Mouse (Mus musculus) cerebellum, adult (tissue): ENCODE results near the gene Ncdn.

Experiments
- ATAC-seq: cut with Nextera tagmentation; 2 replicates; pipeline ENCODE4 v1.9.2; 2017; ENCODE audit warnings: mild to moderate bottlenecking, moderate library complexity, mixed read lengths; ENCODE audit not compliant: insufficient number of reproducible peaks, low FRiP score, low TSS enrichment

The Ncdn gene

DNA sequence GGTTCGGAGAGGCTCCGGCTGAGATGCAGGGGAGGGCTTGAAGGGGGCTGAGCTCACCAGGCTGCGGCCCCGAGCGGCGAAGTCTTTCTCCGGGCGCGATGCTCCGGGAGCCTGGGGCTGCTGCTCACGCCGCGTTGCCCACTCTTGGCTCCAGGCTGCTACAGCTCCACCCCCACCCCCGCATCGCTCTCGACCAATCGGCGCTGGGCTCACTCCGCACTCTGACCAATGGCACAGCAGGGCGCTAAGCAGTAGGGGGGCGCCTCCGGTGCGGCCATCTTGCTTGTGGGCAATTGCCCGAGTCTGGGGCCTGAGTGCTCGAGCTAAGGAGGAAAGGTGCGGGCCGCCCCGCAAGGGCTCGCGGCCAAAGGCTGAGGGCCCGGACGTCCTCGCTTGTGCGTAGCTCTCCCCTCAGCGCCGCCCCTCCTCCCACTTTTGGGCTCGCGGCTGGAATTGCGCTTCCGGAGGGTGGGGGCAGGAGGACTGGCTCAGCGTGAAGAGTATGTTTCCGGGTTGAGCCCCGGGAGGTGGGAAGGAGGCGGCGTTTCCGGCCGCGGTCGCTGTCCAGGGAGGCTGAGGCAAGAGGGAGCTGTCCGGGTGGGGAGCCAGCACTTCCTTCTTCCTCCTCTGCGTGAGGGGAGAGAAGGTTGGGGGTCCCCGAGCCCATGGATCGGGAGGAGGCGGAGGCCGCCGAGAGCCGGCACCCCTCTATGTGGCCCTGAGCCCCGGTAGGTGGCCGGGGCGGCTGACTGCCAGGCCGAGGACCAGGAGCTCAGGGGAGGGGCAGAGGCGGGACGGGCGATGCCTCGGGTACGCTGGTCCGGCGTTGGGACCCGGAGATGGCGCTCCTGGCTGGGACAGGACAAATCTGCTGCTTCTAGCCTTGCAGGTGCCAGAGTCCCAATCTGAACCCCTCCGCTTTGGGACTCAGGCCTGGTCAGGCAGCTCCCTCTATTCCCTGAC lies at the start of gene Ncdn, which contains the start of gene AU040320:
Ncdn (minus strand) TSS at position 171 of the 963 bp plus-strand sequence.
AU040320 (plus strand) TSS at position 277 of the 963 bp plus-strand sequence.
- peak; percentile 74 for ATAC-seq

DNA sequence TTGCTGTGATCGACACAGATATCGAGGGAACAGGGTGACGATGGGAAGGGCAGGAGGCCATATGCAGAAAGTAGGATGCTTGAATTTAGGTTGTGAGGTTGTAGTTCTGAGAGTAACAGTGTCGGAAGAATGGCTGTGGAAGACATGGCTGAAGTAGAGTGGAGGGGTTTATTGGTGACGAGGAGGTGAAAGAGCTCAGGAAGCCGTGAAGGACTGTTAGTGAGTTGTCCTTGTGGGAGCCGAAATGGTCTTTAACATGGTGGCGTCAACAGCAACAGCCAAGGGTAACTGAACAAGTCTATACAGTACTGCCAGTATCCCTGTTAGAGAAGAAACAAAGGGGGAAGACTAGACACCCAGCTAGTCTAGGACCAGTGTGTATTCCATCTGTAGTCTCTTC lies 48.9 kb upstream of the Ncdn start:
- ATAC-seq = no peak

DNA sequence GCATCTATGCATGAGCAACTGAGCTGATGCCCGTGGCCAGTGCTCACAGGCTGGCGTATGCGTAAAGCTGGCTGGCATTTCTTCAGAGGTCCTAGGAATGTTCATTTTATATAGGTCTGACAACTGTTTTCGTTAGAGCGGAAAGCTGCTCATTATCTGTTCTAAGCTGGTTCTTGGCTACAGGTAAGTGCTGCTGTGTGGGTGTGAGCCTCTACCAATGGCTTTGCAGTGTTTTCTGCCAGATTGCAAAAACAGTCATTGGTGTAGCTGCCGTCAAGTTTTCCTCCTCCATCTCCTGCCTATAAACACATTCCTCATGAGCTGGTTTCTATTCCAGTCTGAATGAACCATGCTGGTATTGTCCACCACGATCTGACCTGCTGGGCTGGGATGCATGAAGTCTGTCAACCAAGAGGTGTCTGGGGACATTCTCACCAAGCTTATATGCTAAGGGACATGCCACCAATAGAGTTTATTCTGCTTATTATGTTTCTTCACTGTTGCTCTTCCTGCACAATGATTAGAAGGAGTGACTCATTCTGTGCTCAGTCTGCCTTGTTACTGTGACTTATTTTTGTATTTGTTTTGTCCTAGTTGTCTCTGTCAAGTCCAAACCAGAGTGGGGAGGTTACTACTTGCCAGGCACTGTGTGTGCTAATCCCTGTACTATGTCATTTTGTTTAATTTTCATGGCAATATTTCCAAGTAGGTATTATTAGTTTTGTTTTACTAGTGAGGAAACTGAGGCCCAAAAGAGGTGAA lies 39.3 kb upstream of the Ncdn start:
- no peak for ATAC-seq

DNA sequence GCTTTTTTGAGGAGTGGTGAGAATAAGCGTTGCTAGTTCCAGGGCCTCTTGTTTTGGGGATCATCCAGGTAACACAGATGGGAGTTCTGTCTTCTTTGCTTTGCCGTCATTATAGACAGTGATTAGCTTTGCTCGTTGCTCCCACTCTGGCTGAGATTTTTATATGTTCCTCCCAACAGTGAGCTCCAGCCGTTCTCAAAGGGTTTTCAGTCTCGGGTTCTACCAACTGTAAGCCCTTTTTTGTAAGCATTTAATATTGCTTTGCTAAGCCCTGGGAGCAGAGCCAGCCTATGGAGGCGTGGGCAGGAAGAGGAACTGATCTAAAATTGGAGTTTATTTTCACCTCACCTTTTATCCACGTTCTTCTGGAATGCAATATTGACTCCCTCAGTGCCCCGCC lies 29.8 kb upstream of the Ncdn start:
- ATAC-seq = no peak; the same call in 1 of the 2 replicates

DNA sequence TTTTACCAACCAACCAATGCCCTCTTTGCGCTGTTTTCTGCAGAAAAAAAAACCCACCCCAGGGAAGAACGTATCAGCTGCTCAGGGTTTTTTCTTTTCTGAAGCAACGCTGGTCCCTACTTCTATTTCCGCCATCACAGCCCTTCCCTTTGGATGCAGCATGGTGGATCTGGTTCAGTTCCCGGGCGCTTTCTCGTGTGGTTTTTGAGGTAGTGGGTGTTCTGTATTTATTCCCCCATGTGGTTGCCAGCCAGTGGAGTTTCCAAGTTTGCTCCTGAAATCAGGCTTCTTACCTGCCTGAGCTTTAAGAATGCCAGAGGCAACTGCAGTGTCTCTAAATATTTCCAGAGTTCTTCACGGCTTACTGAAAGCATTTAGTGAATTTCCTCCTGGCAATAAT lies 29.3 kb upstream of the Ncdn start:
- ATAC-seq = no peak

DNA sequence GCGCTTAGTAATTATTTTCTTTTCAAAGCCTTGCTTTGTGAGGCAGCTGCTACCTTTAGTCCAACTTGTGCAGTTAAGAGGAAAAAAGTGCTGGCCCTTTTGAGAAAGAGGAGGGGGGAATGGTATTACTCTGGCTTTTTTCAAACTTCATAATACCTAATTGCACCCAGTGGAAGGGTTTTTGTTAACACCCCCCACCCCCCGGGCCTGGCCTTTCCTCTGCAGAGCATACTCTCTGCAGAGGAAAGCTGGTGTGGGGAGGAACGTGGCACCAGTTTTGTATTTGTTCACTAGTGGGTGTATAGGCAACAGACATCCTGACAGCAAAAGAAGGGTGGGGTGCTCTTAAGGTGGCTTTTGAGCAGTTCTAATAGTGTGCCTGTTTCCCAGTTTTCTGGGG lies 28.6 kb upstream of the Ncdn start:
- no peak for ATAC-seq

DNA sequence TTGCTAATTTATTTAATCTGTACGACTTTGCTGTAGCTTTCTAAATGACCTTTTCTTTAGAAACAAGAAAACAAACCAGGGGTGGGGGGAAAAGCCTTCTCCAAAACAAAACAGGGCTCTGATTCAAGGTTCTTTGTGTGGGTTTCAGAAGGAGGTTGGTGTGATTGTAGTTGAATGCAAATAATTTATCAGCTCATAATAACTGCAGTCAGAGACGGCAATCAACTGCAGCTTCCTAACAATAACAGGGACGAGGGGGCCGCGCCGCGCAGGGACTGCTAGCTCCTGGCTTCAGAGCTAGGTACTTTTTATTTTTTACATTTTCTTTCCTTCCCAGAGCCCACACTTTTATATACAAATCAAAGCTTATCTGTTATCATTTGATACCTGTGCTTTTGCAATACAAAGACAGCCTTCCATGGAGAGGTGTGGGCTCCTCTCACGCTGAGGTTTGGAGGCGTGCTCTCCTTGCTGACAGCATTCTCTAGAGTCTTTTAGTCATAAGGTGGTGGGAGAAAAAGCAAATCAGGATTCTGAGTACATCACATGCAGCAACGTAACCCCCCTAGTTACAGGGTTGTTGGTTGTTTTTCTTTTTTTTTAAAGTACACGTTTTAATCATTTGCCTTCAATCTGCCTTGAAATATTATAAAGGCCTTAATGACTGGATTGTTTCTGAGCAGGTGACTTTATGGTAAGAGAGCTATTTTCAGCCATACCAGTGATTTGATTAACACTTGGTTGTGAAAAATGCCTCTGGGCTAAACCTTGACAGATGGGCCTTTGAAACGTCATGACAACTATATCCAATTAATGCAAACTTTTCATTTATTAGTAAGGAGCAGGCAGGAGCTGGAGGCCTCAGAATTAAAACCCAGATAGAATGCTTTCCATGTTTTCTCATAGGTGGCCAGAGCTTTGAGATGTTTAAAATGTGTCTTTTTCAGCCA lies 26.9 kb upstream of the Ncdn start:
- no peak for ATAC-seq

DNA sequence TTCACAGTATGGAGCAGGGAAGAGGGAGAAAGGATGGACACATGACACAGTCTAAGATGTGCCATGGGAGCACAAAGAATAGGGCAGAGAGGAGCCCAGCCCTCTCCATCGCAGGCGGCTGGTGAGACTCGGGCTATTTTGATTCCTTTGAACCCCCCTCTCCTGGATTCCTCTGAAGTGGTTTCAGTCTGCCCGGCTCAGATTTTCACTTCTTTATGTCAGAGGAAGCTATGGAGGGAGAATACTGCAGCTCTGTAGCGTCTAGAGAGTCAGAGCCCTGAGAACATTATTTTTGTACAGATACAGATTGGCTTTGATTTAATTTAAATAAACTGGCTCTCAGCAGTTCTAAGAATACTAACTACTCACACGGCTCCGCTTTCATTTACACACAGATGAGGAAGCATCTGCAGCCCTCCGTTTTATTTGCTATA lies 25.9 kb upstream of the Ncdn start:
- ATAC-seq = no peak

DNA sequence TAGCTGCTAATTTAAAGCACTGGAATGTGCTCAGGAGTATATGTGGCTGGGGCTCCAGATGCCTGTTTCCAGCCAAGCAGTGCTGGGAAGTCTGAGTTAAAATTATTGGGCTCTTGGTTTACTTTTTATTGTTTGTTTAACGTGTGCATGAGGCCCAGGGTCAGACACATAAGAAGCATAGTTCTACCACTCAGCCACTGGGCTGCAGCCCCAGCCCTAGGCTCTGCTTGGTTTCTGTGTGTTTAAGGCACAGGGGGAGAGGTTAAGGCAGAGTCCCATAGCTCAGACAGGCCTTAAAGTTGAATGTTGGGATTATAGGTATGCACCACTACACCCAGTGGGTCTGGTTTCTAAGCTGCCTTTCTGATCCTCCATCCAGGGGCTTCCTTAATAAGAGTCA lies 21.9 kb upstream of the Ncdn start:
- ATAC-seq = no peak

DNA sequence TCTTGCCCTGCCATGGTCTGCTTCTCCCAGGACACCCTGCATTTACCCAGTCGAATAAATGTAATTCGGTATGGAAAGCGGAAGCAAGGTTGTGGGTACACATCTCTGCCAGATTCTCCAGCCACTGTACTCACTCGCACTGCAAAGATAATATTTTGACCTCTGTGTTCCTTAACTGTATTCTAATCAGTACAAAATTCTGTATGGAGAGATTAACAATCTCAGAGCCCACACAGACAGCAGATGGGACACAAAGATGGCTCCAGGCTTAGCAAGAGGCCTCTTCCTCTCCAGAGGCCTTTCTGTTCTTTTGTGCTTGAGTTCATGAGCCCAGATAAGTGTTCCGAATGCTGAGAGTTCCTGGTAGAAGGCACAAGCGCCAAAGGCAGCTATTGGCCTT lies 20.6 kb upstream of the Ncdn start:
- no peak for ATAC-seq

DNA sequence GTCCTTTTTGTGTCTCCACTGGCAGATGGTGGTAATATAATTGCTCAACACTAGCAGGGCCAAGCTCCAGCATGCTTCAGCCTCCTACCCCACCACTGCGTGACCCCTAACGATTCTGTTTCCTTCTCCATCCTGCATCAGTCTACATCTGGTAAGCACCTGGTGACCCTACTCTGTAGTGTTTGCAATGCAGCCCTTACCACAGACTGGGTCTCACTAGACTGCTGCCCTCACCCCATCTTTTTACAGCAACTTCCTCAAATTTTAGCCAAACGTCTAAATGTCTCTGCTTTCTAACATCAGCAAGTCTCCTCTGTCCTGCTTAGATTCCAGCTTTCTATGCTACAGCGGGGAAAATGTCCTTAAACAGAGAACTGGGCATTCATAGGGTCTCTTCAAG lies 17.6 kb upstream of the Ncdn start:
- ATAC-seq = no peak

DNA sequence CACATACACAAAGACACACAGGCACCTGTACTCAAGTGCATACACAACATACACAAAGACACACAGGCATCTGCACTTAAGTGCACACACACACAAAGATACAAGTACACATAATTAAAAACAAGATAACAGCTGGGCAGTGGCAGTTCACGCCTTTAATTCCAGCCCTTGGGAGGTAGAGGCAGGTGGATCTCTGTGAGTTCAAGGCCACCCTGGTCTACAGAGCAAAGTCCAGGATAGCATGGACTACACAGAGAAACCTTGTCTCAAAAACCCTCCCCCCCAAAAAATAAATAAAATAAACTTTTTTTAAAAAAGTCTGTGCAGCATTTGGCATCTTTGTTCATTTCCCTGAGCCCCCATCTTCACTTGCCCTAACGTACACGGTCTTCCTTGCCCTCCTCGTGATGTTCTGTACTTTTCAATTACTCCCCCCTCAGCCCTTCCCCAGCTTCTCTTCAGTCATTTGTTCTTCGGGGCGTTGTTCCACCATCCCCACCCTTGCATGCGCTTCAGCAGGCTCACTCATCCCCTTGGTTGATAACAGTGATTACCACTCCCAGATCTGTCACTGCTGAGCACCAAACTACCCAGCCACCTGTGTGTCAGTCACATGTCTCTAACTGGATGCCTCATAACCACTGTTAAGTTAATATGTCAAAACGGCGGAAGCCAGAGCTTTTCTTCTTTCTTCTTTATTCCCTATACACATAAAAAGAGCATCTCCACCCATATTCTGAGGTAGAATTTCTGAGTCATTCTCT lies 16.7 kb upstream of the Ncdn start:
- no peak for ATAC-seq

DNA sequence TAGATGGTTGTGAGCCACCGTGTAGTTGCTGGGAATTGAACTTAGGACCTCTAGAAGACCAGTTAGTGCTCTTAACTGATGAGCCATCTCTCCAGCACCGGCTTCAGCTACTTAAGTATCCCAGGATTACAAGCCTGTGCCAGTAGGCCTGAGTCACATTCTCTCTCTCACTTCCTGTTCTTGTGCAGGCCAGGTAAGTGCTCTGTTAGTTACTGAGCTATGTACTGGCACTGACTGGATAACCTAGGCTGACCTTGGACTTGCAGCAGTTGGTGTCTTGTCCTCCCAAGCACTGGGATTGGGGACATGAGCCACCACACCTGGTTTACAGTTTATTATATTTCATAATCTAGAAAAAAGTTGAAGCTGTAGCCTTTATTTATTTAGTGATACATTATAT lies 10.2 kb upstream of the Ncdn start:
- ATAC-seq = no peak

DNA sequence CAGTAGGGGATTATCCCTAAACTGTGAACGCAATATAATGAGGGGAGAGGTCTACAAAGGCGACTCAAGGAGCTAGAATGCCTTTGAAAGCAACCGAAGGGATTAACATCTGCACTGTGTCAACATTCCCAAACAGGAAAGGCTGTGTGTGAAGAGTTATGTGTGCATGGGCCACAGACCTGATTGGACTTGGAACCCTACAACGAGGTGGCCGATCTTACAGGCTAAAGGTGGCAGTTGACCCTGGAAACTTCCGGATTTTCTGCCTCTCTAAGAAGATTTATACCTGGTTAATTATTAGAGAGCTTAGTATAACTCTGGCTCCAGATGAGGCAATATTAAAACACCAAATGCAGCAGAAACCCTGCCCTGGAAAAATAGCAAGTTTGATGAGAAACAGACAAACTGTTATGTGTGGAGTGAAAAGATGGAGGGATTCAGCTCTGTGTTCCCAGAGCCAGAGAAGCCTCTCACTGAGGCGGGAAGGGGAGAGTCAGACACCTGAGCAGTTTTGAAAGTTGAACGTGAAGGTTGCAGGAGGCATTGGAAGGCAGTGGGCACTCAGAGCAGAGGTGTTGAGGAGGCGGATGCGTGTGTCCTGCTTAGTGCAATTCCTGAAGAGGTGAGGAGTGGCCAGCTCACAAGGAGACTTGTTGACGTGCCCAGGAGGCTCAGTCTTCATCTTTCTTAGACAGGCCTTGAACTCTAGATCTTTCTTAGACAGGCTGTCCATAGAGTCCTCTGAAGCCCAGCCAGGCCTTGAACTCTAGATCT lies 9.5 kb upstream of the Ncdn start:
- ATAC-seq = no peak

DNA sequence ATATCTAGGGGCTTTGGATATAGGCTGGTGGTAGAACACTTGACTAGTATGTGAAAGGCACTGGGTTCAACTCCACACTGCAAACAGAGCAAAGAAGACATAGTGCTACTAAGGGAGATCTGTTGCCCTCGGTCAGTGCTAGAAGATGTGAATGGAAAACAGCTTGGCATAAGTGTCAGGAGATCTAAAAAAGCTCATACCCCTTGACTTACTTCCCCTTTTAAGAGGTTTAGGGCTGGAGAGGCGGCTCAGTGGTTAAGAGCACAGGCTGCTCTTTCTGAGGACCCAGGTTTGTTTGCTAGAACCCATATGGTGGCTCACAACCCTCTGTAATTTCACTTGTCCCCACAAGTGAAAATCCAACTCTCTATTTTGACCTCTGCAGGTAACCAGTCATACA lies 6.2 kb upstream of the Ncdn start:
- ATAC-seq = no peak

DNA sequence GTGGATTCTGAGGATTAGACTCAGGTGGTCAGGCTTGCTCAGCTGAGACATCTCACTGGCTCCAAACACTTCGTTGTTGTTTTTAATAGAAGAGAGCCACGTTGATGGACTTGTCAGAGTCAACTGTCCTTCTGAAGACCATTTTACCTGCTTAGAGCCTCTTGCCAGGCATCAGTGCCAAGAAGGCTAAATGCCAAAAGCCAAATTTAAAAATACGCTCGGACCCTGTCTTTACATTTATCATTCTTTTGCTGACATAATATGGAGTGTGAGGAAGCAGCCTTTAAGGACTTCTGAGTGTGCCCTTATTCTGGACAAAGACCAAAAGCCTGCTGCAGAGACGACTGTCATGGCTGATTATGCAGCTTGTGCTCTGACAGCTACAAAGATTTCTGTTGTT lies 5.1 kb upstream of the Ncdn start:
- ATAC-seq = no peak

DNA sequence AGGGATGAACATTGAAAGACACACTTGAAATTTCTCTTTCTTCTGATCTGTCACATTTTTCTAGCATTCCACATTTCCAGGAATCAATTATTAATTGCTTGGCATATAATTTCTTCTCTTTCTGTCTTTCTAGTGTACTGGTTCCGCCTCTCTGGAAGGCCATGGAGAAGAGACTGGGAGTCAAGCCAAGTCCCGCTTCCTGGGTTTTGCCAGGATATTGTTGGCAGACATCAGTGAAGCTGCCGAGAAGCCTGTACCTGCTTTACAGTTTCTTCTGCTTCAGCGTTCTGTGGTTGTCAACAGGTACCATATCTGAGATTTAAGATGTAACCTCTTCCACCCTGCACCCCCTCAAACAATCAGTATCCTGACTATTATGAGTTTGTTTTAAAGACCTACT lies 3.5 kb upstream of the Ncdn start:
- no peak for ATAC-seq

DNA sequence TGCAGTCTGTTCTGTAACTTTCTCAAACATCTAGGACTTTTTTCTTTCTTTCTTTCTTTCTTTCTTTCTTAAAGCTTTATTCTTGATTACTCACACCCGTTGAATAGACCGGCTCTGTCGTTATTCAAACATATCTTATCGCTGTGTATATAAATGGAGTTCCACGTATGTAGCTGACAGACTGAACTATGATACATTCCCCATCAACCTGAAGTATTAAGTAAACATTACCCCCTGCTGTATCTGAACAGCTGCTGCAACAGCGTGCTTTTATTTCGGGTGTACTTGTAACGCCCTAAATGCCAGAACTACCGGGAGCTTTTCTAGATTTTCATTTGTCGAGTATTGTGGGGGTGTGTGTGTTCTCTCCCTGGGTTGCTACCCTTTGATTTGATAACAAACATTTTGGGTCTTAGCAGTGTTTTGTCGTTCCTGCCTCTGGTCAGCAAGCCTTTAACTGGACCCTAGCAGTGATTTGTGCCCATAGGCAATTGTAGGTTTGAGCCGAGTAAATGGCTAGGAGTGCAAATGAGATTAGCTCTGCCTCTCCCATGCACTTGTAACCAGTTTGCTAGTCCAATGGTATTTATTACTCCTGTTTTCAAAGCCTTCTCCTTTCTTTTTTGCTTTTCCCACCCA lies 1.6 kb upstream of the Ncdn start:
- ATAC-seq = no peak
